Mouse (Mus musculus) neural tube, embryonic 13.5 days (tissue): ENCODE data around the gene Nme9. TPM values are rescaled to one million over a fixed set of nuclear protein-coding genes. Genes with fewer than 3 reads are reported as not detected.

Experiments used
- ATAC-seq: fragments of 200-750 bp; cut with Nextera tagmentation; 2 replicates; pipeline ENCODE4 v1.8.0; 2017; ENCODE audit warnings: low read depth, mild to moderate bottlenecking, moderate TSS enrichment, moderate library complexity
- H3K27ac ChIP-seq: fragments of 300-500 bp; sonication (generic); replicated peaks from 2 replicates; pipeline ENCODE4 v1.5.1; 2015; ENCODE audit warnings: moderate library complexity, mild to moderate bottlenecking, inconsistent platforms
- H3K27me3 ChIP-seq: fragments of 300-500 bp; sonication (generic); 2 replicates; pipeline ENCODE4 v1.6.1; 2015; ENCODE audit warnings: mild to moderate bottlenecking, inconsistent platforms
- H3K36me3 ChIP-seq: fragments of 300-500 bp; sonication (generic); 2 replicates; pipeline ENCODE4 v1.6.1; 2015; ENCODE audit warnings: mild to moderate bottlenecking, inconsistent platforms
- H3K4me1 ChIP-seq: fragments of 300-500 bp; sonication (generic); replicated peaks from 2 replicates; pipeline ENCODE4 v1.6.1; 2015; ENCODE audit warnings: inconsistent platforms
- H3K4me2 ChIP-seq: fragments of 300-500 bp; sonication (generic); 2 replicates; pipeline ENCODE4 v1.6.1; 2015; ENCODE audit warnings: inconsistent platforms, mild to moderate bottlenecking, moderate library complexity
- H3K4me3 ChIP-seq: fragments of 300-500 bp; sonication (generic); 2 replicates; pipeline ENCODE4 v1.5.1; 2015; ENCODE audit warnings: mild to moderate bottlenecking, inconsistent platforms
- H3K9ac ChIP-seq: fragments of 300-500 bp; sonication (generic); 2 replicates; pipeline ENCODE4 v1.6.1; 2015; ENCODE audit warnings: moderate library complexity, mild to moderate bottlenecking, inconsistent platforms
- H3K9me3 ChIP-seq: fragments of 300-500 bp; sonication (generic); 2 replicates; pipeline ENCODE4 v1.6.1; 2016; ENCODE audit warnings: inconsistent platforms
- WGBS: fragments of 180-500 bp; shearing (Covaris S2); methylation state at CpG from one replicate; pipeline ENCODE4 v1.1.7; 2015; 5-methylcytosine and 5-hydroxymethylcytosine counted together
- polyA plus RNA-seq: library from polyadenylated mRNA; unstranded; fragments of >200 nt; fragmentation: Nextera tagmentation; extraction: Ambion mirVana; gene quantifications from 2 replicates; pipeline ENCODE4 v1.2.1, GENCODE M21; 2015

Gene Nme9
- polyA plus RNA-seq, 1 experiment from 2014 or later, result not detected

DNA sequence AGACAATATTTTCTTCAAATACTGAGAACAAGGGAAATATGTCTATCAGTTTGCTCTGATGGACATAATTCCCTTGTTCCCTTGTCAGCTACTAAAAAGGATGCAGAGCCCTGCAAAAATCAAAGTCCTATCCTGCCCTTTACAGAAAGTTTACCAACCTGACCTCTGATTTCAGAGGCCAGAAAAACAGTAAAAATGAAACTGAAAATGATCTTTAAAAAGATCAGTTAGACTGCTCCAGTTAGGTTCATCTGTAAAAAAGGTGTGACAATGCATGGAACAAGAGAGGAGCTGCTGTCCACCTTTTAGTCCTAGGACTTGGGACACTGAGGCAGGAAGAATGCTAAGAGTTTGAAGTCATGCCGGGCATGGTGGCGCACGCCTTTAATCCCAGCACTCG is 39.8 kb downstream of the Nme9 start:
- Histone ChIP-seq H3K4me3 (no peak overlapping the region), H3K27me3 (no peaks in the 10 kb centered on the region), H3K36me3 (peaks cover 70% of the 10 kb centered on the region), H3K27ac (no peak overlapping the region), H3K9ac (no peak overlapping the region), H3K9me3 (no peaks in the 10 kb centered on the region), H3K4me2 (no peak overlapping the region), H3K4me1 (no peaks in the 10 kb centered on the region)
- 95% methylated on average over 4 of the region's 4 CpGs for WGBS
- ATAC-seq, result no peak

DNA sequence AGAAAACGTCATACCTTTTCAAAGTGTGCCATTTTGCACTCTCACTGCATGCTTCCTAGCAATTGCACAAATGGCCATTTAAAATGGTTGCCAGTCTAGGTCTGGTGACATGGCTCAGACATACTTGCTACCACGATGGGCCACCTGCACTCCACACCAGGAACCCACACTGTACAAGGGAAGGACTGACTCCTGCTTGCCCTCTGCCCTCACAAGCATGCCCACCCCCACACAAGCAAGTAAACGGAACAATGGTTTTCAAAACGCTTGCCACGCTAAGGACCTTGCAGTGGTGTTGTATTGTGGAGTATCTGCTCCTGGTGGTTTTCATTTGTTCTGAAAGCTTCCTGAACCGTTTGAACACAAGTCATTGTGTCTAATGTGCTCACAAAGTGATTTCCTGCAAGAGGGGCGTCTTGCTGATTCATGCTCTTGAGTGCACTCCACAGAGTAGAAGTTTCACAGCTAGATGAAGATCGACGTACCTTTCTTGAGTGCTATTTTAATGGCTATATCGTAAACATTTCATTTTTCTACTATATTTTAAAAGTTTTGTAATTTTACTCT is 41.4 kb downstream of the Nme9 start:
- H3K9me3 ChIP-seq, result no peaks in the 10 kb centered on the region
- H3K4me2 ChIP-seq, result no peak overlapping the region
- no peaks in the 10 kb centered on the region for H3K4me1 ChIP-seq
- peaks cover 65% of the 10 kb centered on the region for H3K36me3 ChIP-seq
- H3K4me3 ChIP-seq, result no peak overlapping the region
- H3K27ac ChIP-seq, result no peak overlapping the region
- no peak overlapping the region for H3K9ac ChIP-seq
- H3K27me3 ChIP-seq, result no peaks in the 10 kb centered on the region
- WGBS, result 82% methylated on average over 10 of the region's 10 CpGs
- no peak for ATAC-seq

DNA sequence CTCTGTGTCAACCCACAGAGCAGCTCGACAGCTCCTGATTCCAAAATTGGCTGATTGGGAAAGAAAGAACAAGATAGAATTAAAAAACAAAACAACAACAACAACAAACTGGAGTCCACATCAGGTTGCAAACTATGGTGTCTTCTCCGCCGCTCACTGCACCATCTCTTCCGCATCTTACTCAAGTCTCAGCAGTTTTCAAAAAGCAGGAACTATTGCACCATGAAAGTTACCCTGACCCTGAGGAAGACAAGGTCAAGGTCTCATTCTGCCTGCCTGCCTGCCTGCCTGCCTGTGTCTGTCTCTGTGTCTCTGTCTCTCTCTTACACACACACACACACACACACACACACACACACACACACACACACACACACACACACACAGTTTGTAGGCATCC is 48.1 kb downstream of the Nme9 start:
- H3K4me3 ChIP-seq, result no peak overlapping the region
- no peak overlapping the region for H3K9ac ChIP-seq
- WGBS, result 93% methylated on average over 4 of the region's 4 CpGs
- H3K4me1 ChIP-seq, result no peaks in the 10 kb centered on the region
- no peak overlapping the region for H3K27ac ChIP-seq
- no peaks in the 10 kb centered on the region for H3K9me3 ChIP-seq
- H3K4me2 ChIP-seq, result no peak overlapping the region
- peaks cover 50% of the 10 kb centered on the region for H3K36me3 ChIP-seq
- no peaks in the 10 kb centered on the region for H3K27me3 ChIP-seq
- ATAC-seq, result no peak

DNA sequence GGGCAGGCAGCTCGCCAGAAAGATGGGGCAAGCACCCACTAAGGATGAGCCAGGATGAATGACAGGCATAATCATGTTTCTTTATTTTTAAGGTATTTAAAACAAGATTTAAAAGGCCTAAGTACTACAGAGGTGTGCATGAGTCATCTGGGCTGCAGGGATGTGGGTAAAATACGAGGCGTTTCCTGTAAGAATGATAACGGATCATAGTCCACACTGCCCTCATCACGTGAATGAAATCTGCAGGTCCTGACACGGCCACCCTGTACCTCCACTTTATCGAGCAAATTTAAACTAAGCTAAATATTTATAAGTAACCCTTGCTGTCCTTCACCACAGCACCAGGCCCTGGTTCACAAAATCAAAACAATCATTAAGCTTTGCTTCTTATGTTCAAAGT is 54.6 kb downstream of the Nme9 start:
- H3K27me3 ChIP-seq, result no peaks in the 10 kb centered on the region
- no peaks in the 10 kb centered on the region for H3K4me1 ChIP-seq
- H3K4me3 ChIP-seq, result no peak overlapping the region
- ATAC-seq, result no peak
- no peaks in the 10 kb centered on the region for H3K9me3 ChIP-seq
- H3K4me2 ChIP-seq, result no peak overlapping the region
- 88% methylated on average over 7 of the region's 7 CpGs for WGBS
- no peak overlapping the region for H3K27ac ChIP-seq
- no peak overlapping the region for H3K9ac ChIP-seq
- peaks cover 27% of the 10 kb centered on the region for H3K36me3 ChIP-seq

Other genes starting within 250 kb of the Nme9 start
- not detected in 2 replicates for gene Faiml, start 214.2 kb upstream of the Nme9 start, polyA plus RNA-seq
- gene Cep70, start 208.1 kb upstream of the Nme9 start, polyA plus RNA-seq, result 56.2 and 57.1 TPM in 2 replicates
- 0.43 and 0.48 TPM in 2 replicates for gene Esyt3, start 92.9 kb upstream of the Nme9 start, polyA plus RNA-seq
- gene Mras, start 14.1 kb upstream of the Nme9 start, polyA plus RNA-seq, result 49.0 and 51.1 TPM in 2 replicates
- gene Armc8, start 117.4 kb downstream of the Nme9 start, polyA plus RNA-seq, result 60.1 and 63.7 TPM in 2 replicates
- 23.0 and 25.0 TPM in 2 replicates for gene Dbr1, start 124.3 kb downstream of the Nme9 start, polyA plus RNA-seq
- gene A4gnt, start 161.0 kb downstream of the Nme9 start, polyA plus RNA-seq, result not detected in 2 replicates
- 5.6 and 7.8 TPM in 2 replicates for gene Dzip1l, start 178.0 kb downstream of the Nme9 start, polyA plus RNA-seq